8 mouse cellular contexts compared by ENCODE assay signal in genomic region chr4:135972911-135973811, GRCm38 (mm10). TPM values are rescaled to one million over a fixed set of nuclear protein-coding genes. Genes with fewer than 3 reads are reported as not detected.
DNase-seq lines count a peak whose midpoint lies in the region; ATAC-seq lines count a peak whose summit lies in the region.

No protein-coding gene starts in this region.

- WGBS in embryonic facial prominence, embryonic 15.5 days, result 75% methylated on average over 13 of the region's 13 CpGs
- 74% methylated on average over 13 of the region's 13 CpGs for WGBS in limb, embryonic 12.5 days
- 62% methylated on average over 13 of the region's 13 CpGs for WGBS in stomach, embryonic 14.5 days

- ATAC-seq in erythroblast, adult 5-6 weeks (replicated peaks; ENCODE audit: low FRiP score, poor library complexity, severe bottlenecking), result no peak
- no peak for ATAC-seq in embryonic facial prominence, embryonic 15.5 days (ENCODE audit: insufficient number of reproducible peaks, low FRiP score, low TSS enrichment, low read depth)
- ATAC-seq in limb, embryonic 12.5 days (ENCODE audit: insufficient number of reproducible peaks, insufficient read depth, low FRiP score, low TSS enrichment, low read depth), result no peak
- ATAC-seq in stomach, embryonic 14.5 days (ENCODE audit: insufficient number of reproducible peaks, insufficient read depth, low FRiP score, low read depth), result no peak

- peak overlapping the region; percentile 80 for H3K4me3 ChIP-seq in erythroblast, embryonic 14.5 days (replicated peaks)
- peak overlapping the region; percentile 99 for H3K4me3 ChIP-seq in embryonic facial prominence, embryonic 15.5 days (replicated peaks)
- H3K4me3 ChIP-seq in limb, embryonic 12.5 days (replicated peaks), result peak overlapping the region; percentile 100
- H3K4me3 ChIP-seq in stomach, embryonic 14.5 days (ENCODE audit: low read depth, low read length), result peak overlapping the region; percentile 64

- H3K4me1 ChIP-seq in erythroblast, embryonic 14.5 days (ENCODE audit: control insufficient read depth), result peaks cover 37% of the 10 kb centered on the region
- peaks cover 22% of the 10 kb centered on the region for H3K4me1 ChIP-seq in embryonic facial prominence, embryonic 15.5 days
- H3K4me1 ChIP-seq in limb, embryonic 12.5 days (replicated peaks), result peaks cover 21% of the 10 kb centered on the region
- peaks cover 12% of the 10 kb centered on the region; the same call in 1 of the 2 replicates for H3K4me1 ChIP-seq in stomach, embryonic 14.5 days (ENCODE audit: control insufficient read depth, insufficient read depth, low read length)

- H3K9ac ChIP-seq in embryonic facial prominence, embryonic 15.5 days, result no peak overlapping the region
- H3K9ac ChIP-seq in limb, embryonic 12.5 days (replicated peaks), result peak overlapping the region; percentile 93
- H3K9ac ChIP-seq in stomach, embryonic 14.5 days (replicated peaks; ENCODE audit: low read depth, low read length), result no peak overlapping the region

- H3K9me3 ChIP-seq in erythroblast, embryonic 14.5 days (ENCODE audit: control insufficient read depth, low read length), result no peaks in the 10 kb centered on the region
- no peaks in the 10 kb centered on the region for H3K9me3 ChIP-seq in embryonic facial prominence, embryonic 15.5 days (replicated peaks)
- H3K9me3 ChIP-seq in limb, embryonic 12.5 days, result no peaks in the 10 kb centered on the region
- no peaks in the 10 kb centered on the region for H3K9me3 ChIP-seq in stomach, embryonic 14.5 days (ENCODE audit: control insufficient read depth, low read depth, low read length)

- peak overlapping the region; percentile 94 for H3K4me2 ChIP-seq in embryonic facial prominence, embryonic 15.5 days (replicated peaks)
- H3K4me2 ChIP-seq in limb, embryonic 12.5 days, result peak overlapping the region; percentile 98
- H3K4me2 ChIP-seq in stomach, embryonic 14.5 days (replicated peaks; ENCODE audit: low read depth, low read length), result peak overlapping the region; percentile 92

- H3K27ac ChIP-seq in embryonic facial prominence, embryonic 15.5 days (replicated peaks), result peak overlapping the region; percentile 78; the same call in 1 of the 2 replicates
- peak overlapping the region; percentile 66; the same call in 1 of the 2 replicates for H3K27ac ChIP-seq in limb, embryonic 12.5 days
- H3K27ac ChIP-seq in stomach, embryonic 14.5 days (ENCODE audit: low read length), result no peak overlapping the region

- DNase-seq in A20 (ENCODE audit: low read depth, low spot score), result peak; percentile 52
- DNase-seq in frontal cortex, postnatal 14 days (ENCODE audit: low spot score in 2 of 2), result no peak
- no peak for DNase-seq in layer of hippocampus, adult 9-11 months

- H3K36me3 ChIP-seq in erythroblast, embryonic 14.5 days (ENCODE audit: control insufficient read depth), result peaks cover 78% of the 10 kb centered on the region
- H3K36me3 ChIP-seq in embryonic facial prominence, embryonic 15.5 days, result peaks cover 50% of the 10 kb centered on the region
- peaks cover 67% of the 10 kb centered on the region for H3K36me3 ChIP-seq in limb, embryonic 12.5 days
- peaks cover 42% of the 10 kb centered on the region for H3K36me3 ChIP-seq in stomach, embryonic 14.5 days (ENCODE audit: control insufficient read depth, insufficient read depth, low read length)

- H3K27me3 ChIP-seq in erythroblast, embryonic 14.5 days (ENCODE audit: control insufficient read depth), result no peaks in the 10 kb centered on the region
- H3K27me3 ChIP-seq in embryonic facial prominence, embryonic 15.5 days, result no peaks in the 10 kb centered on the region
- H3K27me3 ChIP-seq in limb, embryonic 12.5 days, result no peaks in the 10 kb centered on the region
- H3K27me3 ChIP-seq in stomach, embryonic 14.5 days (ENCODE audit: control insufficient read depth, insufficient read depth, low read length), result no peaks in the 10 kb centered on the region

RNA-seq across cellular contexts. Expression of gene Lypla2, which starts 0.7 kb away (rescaled TPM):
- polyA plus RNA-seq in erythroblast, embryonic 14.5 days (2012), result 13.4 and 14.0 TPM in 2 replicates
- total RNA-seq in erythroblast, adult 5-6 weeks (2015; ENCODE audit: low replicate concordance), result 14.6 and 25.2 TPM in 2 replicates
- total RNA-seq in erythroblast, adult 5-6 weeks (2017; ENCODE audit: low replicate concordance), result 4.5 and 6.1 TPM in 2 replicates
- 119 and 126 TPM in 2 replicates for polyA plus RNA-seq in embryonic facial prominence, embryonic 15.5 days (2015; fragmentation: Nextera tagmentation; extraction: Ambion mirVana)
- polyA plus RNA-seq in limb, embryonic 12.5 days (2016; fragmentation: Nextera tagmentation; extraction: Ambion mirVana), result 126 and 127 TPM in 2 replicates
- 101 and 104 TPM in 2 replicates for polyA plus RNA-seq in stomach, embryonic 14.5 days (2014; fragmentation: Nextera tagmentation; extraction: Ambion mirVana)

RNA-seq across cellular contexts. Expression of gene Gale, which starts 9.6 kb away (rescaled TPM):
- 3.9 and 5.3 TPM in 2 replicates for polyA plus RNA-seq in erythroblast, embryonic 14.5 days (2012)
- 2.3 and 7.9 TPM in 2 replicates for total RNA-seq in erythroblast, adult 5-6 weeks (2015; ENCODE audit: low replicate concordance)
- total RNA-seq in erythroblast, adult 5-6 weeks (2017; ENCODE audit: low replicate concordance), result 2.3 and 4.2 TPM in 2 replicates
- 44.7 and 48.0 TPM in 2 replicates for polyA plus RNA-seq in embryonic facial prominence, embryonic 15.5 days (2015; fragmentation: Nextera tagmentation; extraction: Ambion mirVana)
- 32.1 and 33.3 TPM in 2 replicates for polyA plus RNA-seq in limb, embryonic 12.5 days (2016; fragmentation: Nextera tagmentation; extraction: Ambion mirVana)
- 47.7 and 48.1 TPM in 2 replicates for polyA plus RNA-seq in stomach, embryonic 14.5 days (2014; fragmentation: Nextera tagmentation; extraction: Ambion mirVana)

RNA-seq across cellular contexts. Expression of gene Pithd1, which starts 13.9 kb away (rescaled TPM):
- polyA plus RNA-seq in erythroblast, embryonic 14.5 days (2012), result 16.8 and 28.3 TPM in 2 replicates
- 24.4 and 34.5 TPM in 2 replicates for total RNA-seq in erythroblast, adult 5-6 weeks (2015; ENCODE audit: low replicate concordance)
- total RNA-seq in erythroblast, adult 5-6 weeks (2017; ENCODE audit: low replicate concordance), result 72.0 and 131 TPM in 2 replicates
- 52.7 and 56.7 TPM in 2 replicates for polyA plus RNA-seq in embryonic facial prominence, embryonic 15.5 days (2015; fragmentation: Nextera tagmentation; extraction: Ambion mirVana)
- 64.9 and 69.6 TPM in 2 replicates for polyA plus RNA-seq in limb, embryonic 12.5 days (2016; fragmentation: Nextera tagmentation; extraction: Ambion mirVana)
- polyA plus RNA-seq in stomach, embryonic 14.5 days (2014; fragmentation: Nextera tagmentation; extraction: Ambion mirVana), result 45.9 and 46.6 TPM in 2 replicates

RNA-seq across cellular contexts. Expression of gene Hmgcl, which starts 26.9 kb away (rescaled TPM):
- polyA plus RNA-seq in erythroblast, embryonic 14.5 days (2012), result 4.9 and 5.7 TPM in 2 replicates
- 17.3 and 45.4 TPM in 2 replicates for total RNA-seq in erythroblast, adult 5-6 weeks (2015; ENCODE audit: low replicate concordance)
- total RNA-seq in erythroblast, adult 5-6 weeks (2017; ENCODE audit: low replicate concordance), result 15.6 and 15.8 TPM in 2 replicates
- polyA plus RNA-seq in embryonic facial prominence, embryonic 15.5 days (2015; fragmentation: Nextera tagmentation; extraction: Ambion mirVana), result 78.2 and 79.8 TPM in 2 replicates
- polyA plus RNA-seq in limb, embryonic 12.5 days (2016; fragmentation: Nextera tagmentation; extraction: Ambion mirVana), result 78.5 and 81.5 TPM in 2 replicates
- 85.5 and 87.7 TPM in 2 replicates for polyA plus RNA-seq in stomach, embryonic 14.5 days (2014; fragmentation: Nextera tagmentation; extraction: Ambion mirVana)

RNA-seq across cellular contexts. Expression of gene Eloa, which starts 48.4 kb away (rescaled TPM):
- polyA plus RNA-seq in erythroblast, embryonic 14.5 days (2012), result 0.98 and 1.5 TPM in 2 replicates
- total RNA-seq in erythroblast, adult 5-6 weeks (2015; ENCODE audit: low replicate concordance), result 35.7 and 44.5 TPM in 2 replicates
- total RNA-seq in erythroblast, adult 5-6 weeks (2017; ENCODE audit: low replicate concordance), result 40.0 and 53.8 TPM in 2 replicates
- 43.0 and 44.8 TPM in 2 replicates for polyA plus RNA-seq in embryonic facial prominence, embryonic 15.5 days (2015; fragmentation: Nextera tagmentation; extraction: Ambion mirVana)
- polyA plus RNA-seq in limb, embryonic 12.5 days (2016; fragmentation: Nextera tagmentation; extraction: Ambion mirVana), result 40.6 and 45.3 TPM in 2 replicates
- 39.8 and 43.9 TPM in 2 replicates for polyA plus RNA-seq in stomach, embryonic 14.5 days (2014; fragmentation: Nextera tagmentation; extraction: Ambion mirVana)
